Mouse (Mus musculus) layer of hippocampus, postnatal 36 days (tissue): Measurements from ENCODE around the gene 3110021N24Rik. TPM values are rescaled to one million over a fixed set of nuclear protein-coding genes. Genes with fewer than 3 reads are reported as not detected.
"Not testable (repeated sequence)": the region's sequence is repeated elsewhere in the genome, so short reads cannot be mapped to it uniquely, and the experiment has no call there.

Source experiments
- DNase-seq, 2 experiments: peaks; one replicate each; pipeline ENCODE4 v3.0.0; 2022
- total RNA-seq, 2 experiments: library from RNA; stranded (reverse); gene quantifications; 2 replicates each; pipeline ENCODE4 v1.2.3; 2021

The 3110021N24Rik gene
- total RNA-seq, result 1 to 10 TPM; 1.5 to 1.7 TPM

- DNase-seq, result no peak
These were observed at the start of gene 3110021N24Rik for GRCm38 (mm10) chr4:108719349-108719748. 3110021N24Rik (plus strand) TSS chr4:108719649.

- no peak for DNase-seq
These were observed 33.3 kb upstream of the 3110021N24Rik start for GRCm38 (mm10) chr4:108686156-108686555.

GRCm38 (mm10) chr4:108687098-108687497 is 32.4 kb upstream of the 3110021N24Rik start:
- not testable (repeated sequence) for DNase-seq

GRCm38 (mm10) chr4:108690479-108690878 is 29.0 kb upstream of the 3110021N24Rik start:
- no peak for DNase-seq

- no peak for DNase-seq
These were observed 28.0 kb upstream of the 3110021N24Rik start for GRCm38 (mm10) chr4:108691469-108691868.

- no peak for DNase-seq
These were observed 22.5 kb upstream of the 3110021N24Rik start for GRCm38 (mm10) chr4:108696934-108697333.

GRCm38 (mm10) chr4:108708209-108708608 is 11.2 kb upstream of the 3110021N24Rik start:
- no peak for DNase-seq

- no peak for DNase-seq
These were observed 1.9 kb downstream of the 3110021N24Rik start for GRCm38 (mm10) chr4:108721245-108721784.

- DNase-seq, result no peak
These were observed 4.7 kb downstream of the 3110021N24Rik start for GRCm38 (mm10) chr4:108724102-108724501.

GRCm38 (mm10) chr4:108730450-108730849 is 11.0 kb downstream of the 3110021N24Rik start:
- DNase-seq, result no peak

GRCm38 (mm10) chr4:108731582-108731981 is 12.1 kb downstream of the 3110021N24Rik start:
- no peak for DNase-seq

- no peak for DNase-seq
These were observed 26.9 kb downstream of the 3110021N24Rik start for GRCm38 (mm10) chr4:108746160-108746873.

- DNase-seq, result no peak
These were observed 40.1 kb downstream of the 3110021N24Rik start for GRCm38 (mm10) chr4:108759583-108759982.

- no peak for DNase-seq
These were observed 49.1 kb downstream of the 3110021N24Rik start for GRCm38 (mm10) chr4:108768527-108768926.

GRCm38 (mm10) chr4:108779763-108780056 is 60.3 kb downstream of the 3110021N24Rik start:
- no peak for DNase-seq

- peak; percentile 77 to 80 for DNase-seq
These were observed 60.8 kb downstream of the 3110021N24Rik start, which contains the start of gene Zfyve9 for GRCm38 (mm10) chr4:108780057-108780863. Zfyve9 (minus strand) TSS chr4:108780798.

GRCm38 (mm10) chr4:108780864-108781205 is 61.4 kb downstream of the 3110021N24Rik start:
- DNase-seq, result no peak

- DNase-seq, result no peak
These were observed 62.1 kb downstream of the 3110021N24Rik start for GRCm38 (mm10) chr4:108781596-108781995.

- peak in 1 of 2 experiments; percentile 5 for DNase-seq
These were observed 63.1 kb downstream of the 3110021N24Rik start for GRCm38 (mm10) chr4:108782421-108783085.

GRCm38 (mm10) chr4:108789258-108789936 is 69.9 kb downstream of the 3110021N24Rik start:
- no peak for DNase-seq

- no peak for DNase-seq
These were observed 71.1 kb downstream of the 3110021N24Rik start for GRCm38 (mm10) chr4:108790507-108790906.

- no peak for DNase-seq
These were observed 74.5 kb downstream of the 3110021N24Rik start for GRCm38 (mm10) chr4:108793941-108794340.
